Comparison of ENCODE assay signal across 1 mouse cellular context in genomic region chr14:50976674-50977073, GRCm38 (mm10).
A peak's percentile ranks its signal among the peaks of the same experiment; 100 is the strongest.
TF ChIP-seq lines count a peak whose summit lies in the region.

No protein-coding gene starts in this region.

TF ChIP-seq in CH12.LX, 34 proteins besides CTCF, POLR2A, EP300 and RAD21 (continued from another document):
- TF ChIP-seq MXI1 (IDR thresholded peaks at IDR 0.05; ENCODE audit: low read depth, low read length) (0 out of 2 replicates have a peak, but pooled peaks have one; percentile 34), HCFC1 (IDR thresholded peaks at IDR 0.05; ENCODE audit: low read depth, low read length) (no peak), BHLHE40 (IDR thresholded peaks at IDR 0.05; ENCODE audit: low read depth, low read length) (peak; percentile 59; the same call in 1 of the 2 replicates), IRF4 (IDR thresholded peaks at IDR 0.05; ENCODE audit: low read depth, low read length) (peak; percentile 18; the same call in 1 of the 2 replicates), MEF2A (IDR thresholded peaks at IDR 0.05; ENCODE audit: borderline replicate concordance, low read depth, low read length) (no peak), ELF1 (IDR thresholded peaks at IDR 0.05; ENCODE audit: low read depth, low read length) (peak; percentile 38; the same call in 1 of the 2 replicates), MYC (IDR thresholded peaks at IDR 0.05; ENCODE audit: low read depth, low read length) (0 out of 2 replicates have a peak, but pooled peaks have one; percentile 42), UBTF (IDR thresholded peaks at IDR 0.05; ENCODE audit: low read depth, low read length) (no peak), PAX5 (IDR thresholded peaks at IDR 0.05; ENCODE audit: low read length) (no peak), TBP (conservative IDR thresholded peaks at IDR 0.05; ENCODE audit: low read depth, low read length) (0 out of 2 replicates have a peak, but pooled peaks have one; percentile 34), MAZ (IDR thresholded peaks at IDR 0.05; ENCODE audit: low read depth, low read length) (no peak), TCF12 (IDR thresholded peaks at IDR 0.05; ENCODE audit: low read depth, low read length) (no peak), SIN3A (IDR thresholded peaks at IDR 0.05; ENCODE audit: low read length) (0 out of 2 replicates have a peak, but pooled peaks have one; percentile 26), CHD2 (IDR thresholded peaks at IDR 0.05; ENCODE audit: low read length) (peak; percentile 63), MAX (IDR thresholded peaks at IDR 0.05; ENCODE audit: low read length) (0 out of 2 replicates have a peak, but pooled peaks have one; percentile 35), KAT2A (IDR thresholded peaks at IDR 0.05; ENCODE audit: insufficient replicate concordance, low read length) (no peak), CHD1 (IDR thresholded peaks at IDR 0.05; ENCODE audit: low read depth, low read length) (no peak), NRF1 (IDR thresholded peaks at IDR 0.05; ENCODE audit: low read depth, low read length) (no peak), E2F4 (IDR thresholded peaks at IDR 0.05; ENCODE audit: insufficient replicate concordance, low read depth, low read length) (no peak)
